Mouse (Mus musculus) liver, adult 2 months (tissue): Measurements from ENCODE around the gene Mxra7.

Experiments used
- CTCF ChIP-seq: fragments of 200-500 bp; IDR thresholded peaks from 2 replicates; pipeline ENCODE4 v1.5.1; 2011; ENCODE audit warnings: low read depth, low read length, control low read depth
- POLR2A ChIP-seq: fragments of 200-500 bp; IDR thresholded peaks from 2 replicates; pipeline ENCODE4 v1.6.1; 2011; ENCODE audit warnings: low read length, control low read depth; ENCODE audit not compliant: insufficient read depth; ENCODE audit errors: extremely low read depth

DNA sequence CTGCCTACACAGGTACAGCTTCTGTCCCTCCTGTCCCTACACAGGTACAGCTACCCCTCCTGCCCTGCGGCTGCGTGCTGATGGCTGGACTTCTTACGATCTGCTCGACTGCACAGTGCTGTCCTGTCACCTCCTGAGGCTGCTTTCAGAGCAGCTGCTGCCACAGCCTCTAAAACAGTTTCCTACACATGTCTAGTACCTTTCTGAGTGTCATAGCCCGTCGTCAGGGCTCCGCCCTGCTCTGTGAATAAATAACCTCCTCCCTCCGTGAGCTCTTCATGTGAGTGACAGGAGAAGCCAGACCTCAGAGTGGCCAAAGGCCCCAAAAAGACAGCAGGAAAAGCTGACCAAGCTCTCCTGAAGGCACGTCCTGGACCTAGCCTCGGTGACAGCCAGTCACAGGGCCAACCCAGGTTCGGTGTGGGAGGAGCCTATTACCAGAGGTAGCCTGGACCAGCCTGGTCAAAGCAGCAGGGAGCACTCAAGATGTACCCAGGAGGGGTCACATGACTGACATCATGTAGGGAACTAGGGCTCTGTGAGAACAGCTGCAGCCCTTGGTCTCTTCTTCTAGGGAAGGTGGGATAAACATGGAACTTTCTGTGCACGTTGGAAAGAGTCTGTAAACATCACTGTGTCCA lies 38.2 kb upstream of the Mxra7 start:
- TF ChIP-seq CTCF (no peak), POLR2A (no peak)
